ENCODE assay signal across 12 mouse cellular contexts in the genomic region with DNA sequence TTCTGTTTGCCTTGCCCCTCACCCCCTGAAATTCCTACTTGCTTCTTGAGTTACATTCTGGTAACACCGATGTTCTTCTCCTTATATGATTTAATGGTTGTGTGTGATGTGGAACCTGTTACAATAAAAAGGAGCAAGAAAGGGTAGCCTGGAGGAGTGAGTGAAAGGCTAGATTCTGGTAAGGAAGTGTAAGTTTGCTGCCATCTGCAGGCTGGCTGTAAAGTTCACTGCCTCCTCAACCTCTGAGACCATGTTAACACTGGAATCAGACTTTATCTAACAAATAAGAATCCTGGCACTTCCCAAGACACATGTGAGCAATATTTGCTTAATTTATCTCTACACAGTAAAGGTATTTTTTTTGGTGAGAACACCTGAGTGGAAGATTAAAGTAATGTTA.
DNase-seq lines count a peak whose midpoint lies in the region; ATAC-seq and TF ChIP-seq lines count a peak whose summit lies in the region.
"Had no signal": no experiment of that assay in that cellular context is flagged by ENCODE, and none has a peak within 500 bp of the region (broad histone marks: within the 10 kb centered on the region; RNA-seq: fewer than 3 reads in every experiment).

No protein-coding gene starts in this region.

- H3K36me3 ChIP-seq in kidney, postnatal 0 days (ENCODE audit: insufficient read depth, low read length) = no peaks in the 10 kb centered on the region
- no peaks in the 10 kb centered on the region for H3K36me3 ChIP-seq in kidney, embryonic 15.5 days
- H3K36me3 ChIP-seq: intestine, embryonic 15.5 days; midbrain, embryonic 12.5 days had no signal

- no peaks in the 10 kb centered on the region for H3K9me3 ChIP-seq in kidney, postnatal 0 days (replicated peaks; ENCODE audit: low read length)
- no peaks in the 10 kb centered on the region for H3K9me3 ChIP-seq in kidney, embryonic 15.5 days (replicated peaks)
- H3K9me3 ChIP-seq: intestine, embryonic 15.5 days; midbrain, embryonic 12.5 days had no signal

- no peak overlapping the region for H3K27ac ChIP-seq in kidney, postnatal 0 days
- H3K27ac ChIP-seq in kidney, embryonic 15.5 days = no peak overlapping the region
- H3K27ac ChIP-seq: intestine, embryonic 15.5 days; midbrain, embryonic 12.5 days had no signal

- H3K4me2 ChIP-seq in kidney, postnatal 0 days (ENCODE audit: low read length) = no peak overlapping the region
- no peak overlapping the region for H3K4me2 ChIP-seq in kidney, embryonic 15.5 days
- H3K4me2 ChIP-seq: intestine, embryonic 15.5 days; midbrain, embryonic 12.5 days had no signal

- H3K4me1 ChIP-seq in kidney, postnatal 0 days (replicated peaks; ENCODE audit: insufficient read depth, low read length) = no peaks in the 10 kb centered on the region
- H3K4me1 ChIP-seq in kidney, embryonic 15.5 days = no peaks in the 10 kb centered on the region
- H3K4me1 ChIP-seq: intestine, embryonic 15.5 days; midbrain, embryonic 12.5 days had no signal

- peak; percentile 7 to 15 for DNase-seq in cerebellum, postnatal 14 days
- DNase-seq in cerebellum, postnatal 4 days (ENCODE audit: low spot score in 2 of 2) = no peak
- DNase-seq in kidney, postnatal 0 days (ENCODE audit: low spot score) = peak; percentile 32
- peak; percentile 12 for DNase-seq in brain, adult 2 months (ENCODE audit: low read depth, low spot score)
- peak; percentile 0 to 11 for DNase-seq in kidney, postnatal 36 days
- DNase-seq in gastrocnemius, adult 8-10 months (ENCODE audit: low spot score in 2 of 2) = no peak
- DNase-seq in thymus, postnatal 4 days = no peak
- DNase-seq: B cell, adult 2 months; liver, postnatal 0 days had no signal

- ATAC-seq in kidney, postnatal 0 days (replicated peaks; ENCODE audit: low FRiP score, low read depth) = no peak
- no peak for ATAC-seq in kidney, embryonic 15.5 days (replicated peaks; ENCODE audit: low FRiP score)
- ATAC-seq: intestine, embryonic 15.5 days; liver, postnatal 0 days had no signal

- WGBS in kidney, postnatal 0 days = 23% methylated on average over 1 of the region's 1 CpGs
- WGBS in kidney, embryonic 15.5 days = 12% methylated on average over 1 of the region's 1 CpGs

- no peaks in the 10 kb centered on the region for H3K27me3 ChIP-seq in kidney, postnatal 0 days (ENCODE audit: insufficient read depth, low read length)
- no peaks in the 10 kb centered on the region for H3K27me3 ChIP-seq in kidney, embryonic 15.5 days
- H3K27me3 ChIP-seq: intestine, embryonic 15.5 days; midbrain, embryonic 12.5 days had no signal

- H3K4me3 ChIP-seq in kidney, postnatal 0 days (replicated peaks; ENCODE audit: low read depth, low read length) = no peak overlapping the region
- no peak overlapping the region for H3K4me3 ChIP-seq in kidney, embryonic 15.5 days (replicated peaks)
- H3K4me3 ChIP-seq: intestine, embryonic 15.5 days; midbrain, embryonic 12.5 days had no signal

- H3K9ac ChIP-seq in kidney, postnatal 0 days (ENCODE audit: low read depth, low read length) = no peak overlapping the region
- H3K9ac ChIP-seq in kidney, embryonic 15.5 days = no peak overlapping the region
- H3K9ac ChIP-seq: intestine, embryonic 15.5 days; liver, postnatal 0 days; midbrain, embryonic 12.5 days had no signal

- TF ChIP-seq CTCF in kidney, postnatal 0 days (IDR thresholded peaks at IDR 0.05; ENCODE audit: low read depth) = peak; percentile 59

Comparison
In these comparisons a context has a peak if more than half of its experiments do, and no peak if none do; other contexts are left out.
1. DNase-seq: peak in cerebellum, postnatal 14 days (2 of 2), kidney, postnatal 0 days (single experiment), brain, adult 2 months (single experiment) and kidney, postnatal 36 days (2 of 2); none in cerebellum, postnatal 4 days (0 of 2), gastrocnemius, adult 8-10 months (0 of 2) and thymus, postnatal 4 days (single experiment).